Mouse (Mus musculus): ENCODE results near the gene Ddx31. TPM values are rescaled to one million over a fixed set of nuclear protein-coding genes. Genes with fewer than 3 reads are reported as not detected.

The Ddx31 gene
- polyA plus RNA-seq, 1 experiment = 9.5 TPM

DNA sequence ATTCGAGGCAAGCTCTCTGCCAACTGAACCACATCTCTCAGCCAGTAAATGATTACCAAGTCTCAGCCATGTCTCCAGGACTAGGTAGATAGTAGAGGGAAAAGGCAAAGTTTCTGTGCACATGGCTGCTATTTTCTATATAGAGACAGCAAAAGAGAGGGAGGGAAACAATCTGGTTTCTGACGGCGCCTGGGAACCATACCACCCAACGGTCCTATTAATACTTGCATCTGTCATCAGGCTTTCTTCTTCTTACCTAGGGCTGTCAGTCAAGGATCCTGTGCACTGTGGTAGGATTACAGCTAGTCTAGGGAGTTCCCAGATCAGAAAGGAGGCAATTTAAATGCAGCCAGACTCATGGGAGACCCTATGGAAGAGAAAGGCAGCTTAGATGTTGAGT lies 21.3 kb upstream of the Ddx31 start:
- H3K79me2 ChIP-seq (ENCODE audit: control insufficient read depth, insufficient read depth) = no peaks in the 10 kb centered on the region
- no peak overlapping the region for H3K4me3 ChIP-seq (ENCODE audit: insufficient read depth, poor library complexity, severe bottlenecking)
- no peaks in the 10 kb centered on the region for H3K79me3 ChIP-seq (ENCODE audit: low read depth)
- H3ac ChIP-seq (ENCODE audit: control insufficient read depth, insufficient read length, low read depth) = no peak overlapping the region
- TF ChIP-seq FOSL1 (IDR thresholded peaks at IDR 0.05; ENCODE audit: insufficient read depth, low read length, poor library complexity, severe bottlenecking) = no peak
- TF ChIP-seq CEBPB (IDR thresholded peaks at IDR 0.05; ENCODE audit: low read depth) = no peak
- TF ChIP-seq MYOG (IDR thresholded peaks at IDR 0.05; ENCODE audit: control insufficient read depth, extremely low read depth, insufficient read length) = no peak
- TF ChIP-seq MAX (IDR thresholded peaks at IDR 0.05) = no peak
- no peak for TF ChIP-seq CTCF (IDR thresholded peaks at IDR 0.05; ENCODE audit: control insufficient read depth, insufficient read depth, insufficient read length)
- no peak for TF ChIP-seq USF1 (IDR thresholded peaks at IDR 0.05; ENCODE audit: low read depth)
- H3K36me3 ChIP-seq (ENCODE audit: control insufficient read depth, insufficient read depth) = peaks cover 15% of the 10 kb centered on the region
- H3K27me3 ChIP-seq (ENCODE audit: control insufficient read depth, insufficient read depth, insufficient read length) = no peaks in the 10 kb centered on the region

DNA sequence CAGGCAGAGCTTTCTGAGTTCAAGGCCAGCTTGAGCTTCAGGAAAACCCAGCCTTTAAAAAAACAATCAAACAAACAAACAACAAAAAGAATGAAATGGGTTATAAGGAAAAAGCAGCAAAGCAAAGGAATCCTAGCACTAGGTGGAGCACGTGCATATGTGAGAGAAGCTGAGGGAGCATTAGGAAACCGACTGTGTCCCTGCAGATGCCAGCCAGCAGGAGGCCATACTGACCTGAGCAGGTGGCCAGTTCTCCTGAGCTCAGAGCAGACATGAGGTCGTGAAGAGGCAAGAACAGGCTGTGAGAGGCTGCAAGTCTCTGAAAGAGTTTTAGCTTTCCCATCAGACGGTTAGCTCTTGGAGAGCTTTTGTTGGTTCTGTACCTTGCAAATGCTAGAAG lies 10.9 kb upstream of the Ddx31 start:
- H3K4me3 ChIP-seq (ENCODE audit: insufficient read depth, poor library complexity, severe bottlenecking) = no peak overlapping the region
- peaks cover 95% of the 10 kb centered on the region for H3K36me3 ChIP-seq (ENCODE audit: control insufficient read depth, insufficient read depth)
- H3ac ChIP-seq (ENCODE audit: control insufficient read depth, insufficient read length, low read depth) = no peak overlapping the region
- no peaks in the 10 kb centered on the region for H3K27me3 ChIP-seq (ENCODE audit: control insufficient read depth, insufficient read depth, insufficient read length)
- H3K79me3 ChIP-seq (ENCODE audit: low read depth) = peaks cover 52% of the 10 kb centered on the region
- H3K79me2 ChIP-seq (ENCODE audit: control insufficient read depth, insufficient read depth) = peaks cover 59% of the 10 kb centered on the region
- no peak for TF ChIP-seq MYOD1 (IDR thresholded peaks at IDR 0.05; ENCODE audit: control insufficient read depth, insufficient read length, low read depth)
- TF ChIP-seq MYOG (IDR thresholded peaks at IDR 0.05; ENCODE audit: control insufficient read depth, extremely low read depth, insufficient read length) = no peak
- TF ChIP-seq CEBPB (IDR thresholded peaks at IDR 0.05; ENCODE audit: low read depth) = no peak

DNA sequence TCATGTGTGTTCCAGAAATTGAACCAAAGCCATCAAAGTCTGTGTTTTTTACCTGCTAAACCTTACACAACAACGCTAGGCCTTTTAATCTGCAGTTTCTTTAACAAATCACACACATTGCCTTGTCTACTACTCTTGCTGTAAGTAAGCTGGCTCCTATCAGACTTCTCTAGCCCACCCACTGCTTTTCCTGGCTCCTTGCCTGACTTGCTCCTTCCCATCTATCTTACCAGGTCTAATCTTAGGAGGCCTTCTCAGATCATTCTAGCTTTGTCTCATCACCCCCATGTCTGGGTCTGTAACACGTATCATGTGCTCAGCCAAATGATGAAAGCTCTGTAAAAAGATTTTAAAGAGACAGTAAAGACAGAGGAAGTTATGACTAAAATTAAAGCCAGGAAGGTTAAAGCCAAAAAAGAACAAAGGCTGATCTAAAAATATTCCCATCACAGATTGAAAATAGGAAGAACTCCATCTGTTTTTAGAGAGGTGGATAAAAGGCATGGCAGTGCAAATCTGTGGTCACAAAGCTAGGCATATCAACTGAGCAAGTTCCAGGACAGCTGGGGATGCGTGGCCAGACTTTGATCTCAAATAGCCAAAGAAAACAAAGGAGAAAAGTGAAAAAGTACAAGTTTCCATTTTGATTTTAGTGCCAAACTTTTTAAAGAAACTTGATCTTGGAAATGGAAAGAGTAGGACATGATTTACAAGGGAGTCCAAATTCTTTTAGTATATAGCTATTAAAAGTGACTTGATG lies 3.8 kb upstream of the Ddx31 start:
- TF ChIP-seq MAX (IDR thresholded peaks at IDR 0.05) (no peak), MYOG (IDR thresholded peaks at IDR 0.05; ENCODE audit: control insufficient read depth, extremely low read depth, insufficient read length) (no peak), CTCF (IDR thresholded peaks at IDR 0.05; ENCODE audit: control insufficient read depth, insufficient read depth, insufficient read length) (no peak), CEBPB (IDR thresholded peaks at IDR 0.05; ENCODE audit: low read depth) (no peak), MYOD1 (IDR thresholded peaks at IDR 0.05; ENCODE audit: control insufficient read depth, insufficient read length, low read depth) (no peak), USF1 (IDR thresholded peaks at IDR 0.05; ENCODE audit: low read depth) (no peak), FOSL1 (IDR thresholded peaks at IDR 0.05; ENCODE audit: insufficient read depth, low read length, poor library complexity, severe bottlenecking) (no peak)

DNA sequence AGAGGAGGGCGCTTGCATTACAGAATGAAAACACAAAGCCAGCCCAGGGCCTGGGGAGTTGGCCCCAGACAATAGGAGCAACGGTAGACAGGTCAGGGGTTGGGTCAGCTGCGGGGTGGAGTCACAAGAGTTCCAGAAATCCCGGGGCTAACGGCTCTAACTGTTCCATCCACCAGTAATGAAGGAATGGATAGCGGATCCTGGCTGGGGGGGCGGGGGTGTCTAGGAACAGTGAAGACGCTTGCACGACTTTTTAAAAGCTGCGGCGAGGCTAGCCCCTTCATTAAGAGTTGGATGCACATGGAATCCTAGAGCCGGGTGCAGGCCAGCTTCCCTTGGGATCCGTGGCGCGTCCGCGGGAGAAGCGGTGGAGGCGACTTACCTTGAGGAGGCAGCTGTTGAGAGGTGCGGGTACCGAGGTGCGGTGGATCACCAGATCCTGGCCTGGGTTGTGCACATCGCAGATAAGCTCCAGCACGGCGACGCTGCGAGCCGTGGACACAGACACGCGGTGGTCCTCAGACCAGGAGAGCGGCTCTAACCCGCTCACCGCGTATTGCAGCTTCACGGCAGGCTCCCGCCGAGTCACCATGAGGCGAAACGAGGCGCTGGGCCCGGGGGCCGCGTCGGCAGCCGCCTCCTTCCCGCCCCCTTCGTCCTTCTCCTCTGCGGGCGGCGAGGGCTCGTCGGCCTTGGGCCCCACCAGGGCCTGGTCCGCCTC lies 545 bp upstream of the Ddx31 start:
- peaks cover 20% of the 10 kb centered on the region for H3K36me3 ChIP-seq (ENCODE audit: control insufficient read depth, insufficient read depth)
- H3ac ChIP-seq (ENCODE audit: control insufficient read depth, insufficient read length, low read depth) = peak overlapping the region; percentile 86
- H3K4me3 ChIP-seq (ENCODE audit: insufficient read depth, poor library complexity, severe bottlenecking) = peak overlapping the region; percentile 97
- no peaks in the 10 kb centered on the region for H3K27me3 ChIP-seq (ENCODE audit: control insufficient read depth, insufficient read depth, insufficient read length)
- H3K79me3 ChIP-seq (ENCODE audit: low read depth) = peaks cover 90% of the 10 kb centered on the region
- TF ChIP-seq MYOD1 (IDR thresholded peaks at IDR 0.05; ENCODE audit: control insufficient read depth, insufficient read length, low read depth) (no peak), MAX (IDR thresholded peaks at IDR 0.05) (no peak), CEBPB (IDR thresholded peaks at IDR 0.05; ENCODE audit: low read depth) (no peak), FOSL1 (IDR thresholded peaks at IDR 0.05; ENCODE audit: insufficient read depth, low read length, poor library complexity, severe bottlenecking) (no peak), MYOG (IDR thresholded peaks at IDR 0.05; ENCODE audit: control insufficient read depth, extremely low read depth, insufficient read length) (no peak)
- peaks cover 100% of the 10 kb centered on the region for H3K79me2 ChIP-seq (ENCODE audit: control insufficient read depth, insufficient read depth)

More for the DNA sequence above, 3.8 kb upstream of the Ddx31 start:
- H3K79me2 ChIP-seq (ENCODE audit: control insufficient read depth, insufficient read depth) = peaks cover 100% of the 10 kb centered on the region
- H3K4me3 ChIP-seq (ENCODE audit: insufficient read depth, poor library complexity, severe bottlenecking) = no peak overlapping the region
- peaks cover 44% of the 10 kb centered on the region for H3K36me3 ChIP-seq (ENCODE audit: control insufficient read depth, insufficient read depth)
- H3ac ChIP-seq (ENCODE audit: control insufficient read depth, insufficient read length, low read depth) = no peak overlapping the region
- H3K27me3 ChIP-seq (ENCODE audit: control insufficient read depth, insufficient read depth, insufficient read length) = no peaks in the 10 kb centered on the region
- peaks cover 92% of the 10 kb centered on the region for H3K79me3 ChIP-seq (ENCODE audit: low read depth)

DNA sequence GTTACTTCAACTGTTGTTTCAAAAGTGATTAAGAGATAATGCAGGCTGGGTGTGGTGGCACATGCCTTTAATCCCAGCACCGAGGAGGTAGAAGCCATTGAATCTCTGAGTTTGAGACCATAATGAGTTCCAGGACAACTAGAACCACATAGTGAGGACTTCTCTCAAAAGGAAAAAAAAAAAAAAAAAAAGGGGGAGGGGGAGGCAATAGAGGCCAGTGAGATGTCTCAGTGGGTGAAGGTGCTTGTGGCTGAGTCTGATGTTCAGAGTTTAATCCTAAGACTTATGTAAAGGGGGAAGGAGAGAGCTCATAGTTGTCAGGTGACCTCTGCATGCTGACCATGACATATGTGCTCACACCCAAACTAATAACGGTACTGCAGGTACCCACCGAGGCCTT lies 1.8 kb downstream of the Ddx31 start:
- H3K79me2 ChIP-seq (ENCODE audit: control insufficient read depth, insufficient read depth) = peaks cover 92% of the 10 kb centered on the region
- peaks cover 32% of the 10 kb centered on the region for H3K36me3 ChIP-seq (ENCODE audit: control insufficient read depth, insufficient read depth)
- H3K27me3 ChIP-seq (ENCODE audit: control insufficient read depth, insufficient read depth, insufficient read length) = no peaks in the 10 kb centered on the region
- H3ac ChIP-seq (ENCODE audit: control insufficient read depth, insufficient read length, low read depth) = no peak overlapping the region
- peaks cover 66% of the 10 kb centered on the region for H3K79me3 ChIP-seq (ENCODE audit: low read depth)
- peak overlapping the region; percentile 97 for H3K4me3 ChIP-seq (ENCODE audit: insufficient read depth, poor library complexity, severe bottlenecking)
- no peak for TF ChIP-seq CEBPB (IDR thresholded peaks at IDR 0.05; ENCODE audit: low read depth)
- TF ChIP-seq FOSL1 (IDR thresholded peaks at IDR 0.05; ENCODE audit: insufficient read depth, low read length, poor library complexity, severe bottlenecking) = no peak
- no peak for TF ChIP-seq MYOG (IDR thresholded peaks at IDR 0.05; ENCODE audit: control insufficient read depth, extremely low read depth, insufficient read length)
- no peak for TF ChIP-seq USF1 (IDR thresholded peaks at IDR 0.05; ENCODE audit: low read depth)
- TF ChIP-seq MAX (IDR thresholded peaks at IDR 0.05) = no peak
- no peak for TF ChIP-seq CTCF (IDR thresholded peaks at IDR 0.05; ENCODE audit: control insufficient read depth, insufficient read depth, insufficient read length)
- no peak for TF ChIP-seq MYOD1 (IDR thresholded peaks at IDR 0.05; ENCODE audit: control insufficient read depth, insufficient read length, low read depth)
